Mouse (Mus musculus): ENCODE results near the gene Cntnap2.

DNA sequence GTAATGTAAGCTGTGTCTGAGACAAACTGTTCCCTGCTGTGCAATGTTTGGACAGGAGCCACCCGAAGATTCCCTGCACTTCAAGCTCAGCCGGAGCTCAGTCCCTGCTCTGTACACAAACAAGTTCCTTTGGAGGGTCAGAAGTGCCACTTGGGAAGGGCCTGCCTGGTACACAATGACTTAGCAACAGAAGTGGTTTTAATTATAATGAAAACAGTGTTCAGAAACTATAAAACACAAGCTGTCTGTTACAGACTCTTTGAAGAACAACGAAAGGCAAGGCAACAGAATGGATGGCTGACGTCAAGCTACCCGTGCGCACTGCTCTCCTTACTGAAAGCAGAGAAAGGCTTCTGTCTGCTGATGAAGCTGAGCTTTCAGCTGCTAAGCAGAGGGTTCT is 2259.5 kb downstream of the Cntnap2 start:
- TF ChIP-seq CTCF (IDR thresholded peaks at IDR 0.05; ENCODE audit: low read depth) (no peak), EP300 (IDR thresholded peaks at IDR 0.05; ENCODE audit: low read depth) (no peak)

Data from liver, postnatal 0 days (tissue).